Mouse (Mus musculus): ENCODE data around the gene Ttll13.

Gene Ttll13

DNA sequence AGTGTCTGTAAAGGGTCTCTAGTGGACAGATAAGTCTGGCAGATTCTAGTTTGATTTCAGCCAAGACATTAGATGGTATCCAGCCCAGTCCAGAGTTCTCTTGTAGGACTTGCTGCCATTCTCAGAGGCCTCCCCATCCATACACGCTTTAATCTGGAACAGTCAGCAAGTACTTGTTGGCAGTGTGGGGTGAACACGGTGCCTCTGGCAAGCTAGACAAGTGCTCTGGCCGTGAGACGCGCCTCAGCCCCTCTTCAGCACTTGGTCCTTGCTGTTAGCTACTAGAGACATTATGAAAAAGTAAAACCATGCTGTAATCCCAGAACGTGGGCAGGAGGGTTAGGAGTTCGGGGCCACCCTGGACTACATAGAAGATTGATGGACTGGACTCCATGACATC is 32.6 kb upstream of the Ttll13 start:
- no peak for DNase-seq (ENCODE audit: low spot score in 2 of 2)

DNA sequence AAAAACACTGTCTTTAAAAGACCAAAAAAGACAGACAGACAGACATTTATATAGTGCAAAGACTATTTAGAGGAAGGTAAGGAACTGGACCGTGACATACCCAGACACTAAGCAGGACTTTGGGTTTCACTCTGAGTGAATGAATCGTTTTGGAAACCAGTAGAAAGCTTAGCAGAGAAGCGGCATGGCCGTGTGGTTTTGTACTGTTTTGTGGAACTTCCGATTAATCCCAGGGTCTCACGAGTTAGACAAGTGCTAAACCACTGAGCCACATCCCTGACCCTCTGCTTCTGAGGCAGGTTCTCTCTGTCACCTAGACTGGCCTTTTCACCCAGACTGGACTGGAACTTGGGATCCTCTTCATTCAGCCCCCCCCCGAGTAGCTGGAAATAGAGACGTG is 31.7 kb upstream of the Ttll13 start:
- no peak for DNase-seq (ENCODE audit: low spot score in 2 of 2)

DNA sequence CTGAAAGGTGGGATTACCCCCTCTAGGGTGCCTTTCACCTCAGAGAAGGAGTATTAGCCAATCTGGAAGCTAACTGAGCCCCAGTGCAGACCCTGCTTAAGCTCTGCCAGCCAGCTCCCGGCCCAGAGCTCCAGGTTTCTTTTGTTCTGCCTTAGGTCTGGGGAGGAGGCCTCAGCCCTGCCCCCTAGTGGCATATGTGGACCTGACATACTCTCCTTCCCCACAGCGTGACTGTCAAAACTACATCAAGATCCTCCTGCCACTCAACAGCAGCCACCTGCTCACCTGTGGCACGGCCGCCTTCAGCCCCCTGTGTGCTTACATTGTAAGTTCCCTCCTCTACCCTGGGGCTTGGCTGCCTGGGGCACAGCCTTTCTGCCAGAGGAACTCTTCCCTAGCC is 30.8 kb upstream of the Ttll13 start:
- peak; percentile 65 to 74 for DNase-seq (ENCODE audit: low spot score in 2 of 2)

DNA sequence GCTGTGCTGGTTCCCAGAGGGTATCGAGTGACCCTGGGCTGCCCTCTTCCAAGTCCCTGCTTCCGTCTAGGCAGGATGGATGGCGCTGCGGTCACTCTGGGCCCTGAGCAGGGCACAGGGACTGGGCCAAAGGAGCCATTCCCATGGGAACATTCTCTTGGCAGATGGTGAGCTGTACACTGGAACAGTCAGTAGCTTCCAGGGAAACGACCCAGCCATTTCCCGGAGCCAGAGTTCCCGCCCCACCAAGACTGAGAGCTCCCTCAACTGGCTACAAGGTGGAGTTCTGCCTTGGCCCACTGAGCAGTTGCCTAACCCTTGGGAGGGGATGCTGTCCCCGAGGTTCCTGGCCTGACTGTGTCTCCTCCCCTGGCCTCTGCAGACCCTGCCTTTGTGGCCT is 29.6 kb upstream of the Ttll13 start:
- peak in 1 of 2 experiments; percentile 69 for DNase-seq (ENCODE audit: low spot score in 2 of 2)

DNA sequence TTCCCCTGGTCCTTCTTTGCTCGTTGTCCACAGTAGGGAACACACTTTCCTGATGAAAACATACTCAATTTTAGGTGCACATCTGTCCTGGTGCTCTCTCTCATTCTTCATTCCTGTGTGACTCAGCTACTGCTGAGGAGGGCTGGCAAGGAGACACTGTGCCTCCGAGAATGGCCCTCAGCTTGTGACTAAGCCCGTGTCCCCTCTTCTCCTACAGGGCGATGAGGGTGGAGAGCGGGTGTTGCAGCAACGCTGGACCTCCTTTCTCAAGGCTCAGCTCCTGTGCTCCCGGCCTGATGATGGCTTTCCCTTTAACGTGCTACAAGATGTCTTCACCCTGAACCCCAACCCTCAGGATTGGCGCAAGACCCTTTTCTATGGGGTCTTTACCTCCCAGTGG is 27.5 kb upstream of the Ttll13 start:
- no peak for DNase-seq (ENCODE audit: low spot score in 2 of 2)

DNA sequence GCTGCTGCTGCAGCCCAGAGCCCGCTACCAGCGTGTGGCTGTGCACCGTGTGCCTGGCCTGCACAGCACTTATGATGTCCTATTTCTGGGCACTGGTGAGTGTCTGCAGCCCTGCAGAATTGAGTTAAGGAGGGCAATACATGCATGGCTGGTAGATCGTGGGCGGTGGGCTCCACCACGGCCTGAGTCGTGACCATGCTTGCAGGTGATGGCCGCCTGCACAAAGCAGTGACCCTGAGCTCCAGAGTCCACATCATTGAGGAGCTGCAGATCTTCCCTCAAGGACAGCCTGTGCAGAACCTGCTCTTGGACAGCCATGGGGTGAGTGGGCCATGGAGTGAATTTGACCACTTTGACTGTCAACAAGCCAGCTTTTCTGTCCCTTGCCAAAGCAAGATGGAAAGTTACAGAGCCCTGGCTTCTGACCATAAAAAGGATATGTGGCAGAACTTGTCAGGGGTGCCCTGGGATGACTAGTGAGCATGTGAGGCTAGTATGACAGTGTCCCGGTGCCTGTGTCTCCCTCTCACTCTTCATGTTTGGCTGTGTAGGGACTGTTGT is 25.9 kb upstream of the Ttll13 start:
- no peak for DNase-seq (ENCODE audit: low spot score in 2 of 2)

DNA sequence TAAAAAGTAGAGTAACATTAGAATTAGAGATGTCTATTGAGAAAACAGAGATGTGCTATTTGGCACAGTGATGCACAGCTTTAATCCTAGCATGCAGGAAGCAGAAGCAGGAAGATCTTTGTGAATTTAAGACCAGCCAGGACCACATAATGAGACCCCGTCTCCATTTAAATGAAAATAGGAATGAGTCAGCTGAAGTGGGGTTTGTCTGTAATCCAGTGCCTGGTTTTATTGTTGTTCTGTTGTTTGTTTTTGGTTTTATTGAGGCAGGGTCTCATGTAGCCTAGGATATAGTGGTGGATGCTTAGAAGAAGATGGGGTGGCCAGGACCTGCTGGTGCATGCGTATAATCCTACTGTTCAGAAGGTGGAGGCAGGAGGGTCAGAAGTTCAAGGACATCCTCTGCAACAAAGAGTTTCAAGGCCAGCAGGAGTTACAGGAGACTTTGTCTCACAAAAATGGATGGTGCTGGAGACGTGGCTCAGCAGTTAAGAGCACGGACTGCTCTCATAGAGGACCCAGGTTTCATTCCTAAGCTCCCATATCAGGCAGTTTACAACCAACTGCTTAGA is 24.9 kb upstream of the Ttll13 start:
- DNase-seq (ENCODE audit: low spot score in 2 of 2): no peak

DNA sequence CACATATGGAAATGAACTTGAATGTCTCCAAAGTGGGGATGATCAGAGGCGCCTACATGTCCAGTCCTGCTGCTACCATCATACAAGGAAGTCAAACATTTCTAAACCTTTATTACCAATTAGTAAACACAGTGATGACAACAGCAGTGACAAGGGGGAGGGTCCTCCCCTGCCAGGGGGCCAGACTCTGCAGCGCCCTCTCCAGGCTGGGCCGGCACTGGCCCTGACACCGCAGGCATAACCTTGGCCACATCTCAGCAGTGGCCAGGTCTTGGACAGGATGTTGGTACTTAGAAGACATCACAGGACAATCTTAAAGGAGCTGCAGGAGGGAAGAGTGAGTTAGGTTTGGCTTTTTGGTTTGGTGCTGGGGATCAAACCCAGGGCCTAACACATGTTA is 19.1 kb upstream of the Ttll13 start:
- DNase-seq (ENCODE audit: low spot score in 2 of 2): no peak

DNA sequence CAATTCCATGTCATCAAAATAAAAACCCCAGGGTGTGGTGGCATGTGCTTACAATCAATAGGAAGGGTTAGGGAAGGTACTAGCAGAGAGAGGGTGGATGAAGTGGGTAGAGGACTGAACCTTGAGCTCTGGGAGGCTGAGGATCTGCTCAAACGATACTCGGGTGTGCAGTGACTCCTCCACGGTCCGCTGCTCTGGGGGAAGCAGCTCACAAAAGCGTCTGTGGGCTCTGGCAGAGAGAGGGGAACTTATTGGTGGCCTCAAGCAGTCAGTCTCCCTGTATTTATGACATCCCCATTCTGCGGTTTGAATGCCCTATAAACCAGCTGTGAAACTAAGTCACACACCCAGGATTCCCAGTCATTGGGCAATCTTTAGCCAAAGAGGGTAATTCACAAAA is 16.0 kb upstream of the Ttll13 start:
- DNase-seq (ENCODE audit: low spot score in 2 of 2): no peak

DNA sequence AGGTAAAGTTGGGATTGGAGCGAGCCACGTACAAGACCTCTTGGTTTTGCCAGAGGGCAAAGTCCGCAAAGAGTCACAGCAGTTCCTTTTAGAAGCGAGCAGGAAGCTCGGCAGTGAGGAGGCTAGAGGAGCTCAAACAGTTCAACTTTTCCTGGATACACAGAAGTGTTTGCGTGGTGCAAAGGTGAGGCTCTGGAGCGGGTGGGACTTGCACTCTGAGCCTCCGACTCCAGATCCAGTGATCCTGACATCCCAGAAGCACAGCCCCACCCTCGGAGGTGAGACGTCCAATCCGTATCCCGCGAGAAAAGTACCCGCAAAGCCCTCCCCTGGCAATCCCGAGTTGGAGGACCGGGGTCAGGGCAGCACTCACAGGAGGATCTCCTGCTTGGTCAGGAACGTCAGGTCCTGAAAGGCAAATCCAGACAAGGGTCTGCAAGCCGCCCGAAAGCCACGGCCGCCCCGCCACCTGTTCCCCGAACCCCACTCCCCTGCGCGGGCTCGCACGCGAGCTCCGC is 14.1 kb upstream of the Ttll13 start:
- no peak for DNase-seq (ENCODE audit: low spot score in 2 of 2)

DNA sequence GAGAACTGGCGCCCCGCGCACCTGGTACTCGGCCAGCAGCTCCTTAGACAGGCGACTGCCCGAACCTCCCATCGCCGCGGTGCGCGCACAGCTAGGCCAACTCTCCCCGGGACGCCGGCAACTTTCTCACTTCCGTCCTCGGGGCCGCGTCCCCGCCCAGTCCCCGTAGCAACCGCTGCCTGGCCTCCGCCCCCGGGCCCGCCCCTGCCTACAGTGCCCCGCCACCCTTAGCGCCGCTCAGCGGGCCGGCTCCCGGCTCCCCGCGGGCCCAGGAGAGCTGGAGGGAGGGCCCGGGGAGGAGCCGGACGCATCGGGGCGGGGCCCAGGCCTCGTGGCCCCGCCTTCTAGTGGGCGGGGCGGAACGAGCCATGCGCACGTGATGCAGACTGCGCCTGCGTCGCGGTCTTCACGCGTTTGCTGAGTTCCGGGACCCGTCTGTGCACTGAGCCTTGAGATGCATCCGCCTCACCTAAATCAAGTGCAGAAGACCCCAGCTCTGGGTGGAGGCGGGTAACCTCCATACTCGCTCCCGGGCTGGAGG is 13.6 kb upstream of the Ttll13 start, which contains the start of the genes Cib1 and Gdpgp1:
Gene Cib1 (minus strand): TSS at position 325 of the 541 bp plus-strand sequence.
Gene Gdpgp1 (plus strand): TSS at position 377 of the 541 bp plus-strand sequence.
- peak; percentile 96 to 97 for DNase-seq (ENCODE audit: low spot score in 2 of 2)

DNA sequence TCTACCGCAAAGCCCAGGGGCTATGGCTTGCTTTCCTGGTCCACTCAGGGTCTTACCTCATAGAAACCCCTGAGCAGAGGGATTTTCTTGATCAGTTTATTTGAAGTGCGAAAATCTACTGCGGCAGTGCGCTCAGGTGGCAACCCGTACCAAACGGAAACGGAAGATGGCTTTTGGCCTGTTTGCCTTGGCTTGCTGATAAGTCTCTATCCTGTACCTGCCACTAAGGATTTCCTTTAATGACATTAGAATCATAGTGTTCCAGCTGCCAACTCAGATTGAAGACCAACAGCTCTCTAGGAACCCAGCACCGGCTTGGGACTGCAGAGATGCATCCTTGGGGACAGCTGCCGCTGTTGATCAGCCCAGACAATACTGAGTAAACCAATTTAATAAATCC is 12.4 kb upstream of the Ttll13 start:
- DNase-seq (ENCODE audit: low spot score in 2 of 2): no peak

DNA sequence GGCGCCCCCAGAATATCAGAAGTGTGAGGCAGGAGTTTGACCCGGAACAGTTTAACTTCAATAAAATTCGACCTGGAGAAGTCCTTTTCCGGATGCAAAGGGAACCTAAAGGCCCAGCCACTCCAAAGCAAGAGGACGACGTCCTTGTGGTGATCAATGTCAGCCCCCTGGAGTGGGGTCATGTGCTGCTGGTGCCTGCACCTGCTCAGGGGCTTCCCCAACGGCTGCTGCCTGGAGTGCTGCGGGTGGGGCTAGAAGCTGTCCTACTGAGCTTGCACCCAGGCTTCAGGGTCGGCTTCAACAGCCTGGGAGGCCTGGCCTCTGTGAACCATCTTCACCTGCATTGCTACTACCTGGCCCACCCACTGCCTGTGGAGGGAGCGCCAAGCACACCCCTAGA is 7.6 kb upstream of the Ttll13 start:
- no peak for DNase-seq (ENCODE audit: low spot score in 2 of 2)

DNA sequence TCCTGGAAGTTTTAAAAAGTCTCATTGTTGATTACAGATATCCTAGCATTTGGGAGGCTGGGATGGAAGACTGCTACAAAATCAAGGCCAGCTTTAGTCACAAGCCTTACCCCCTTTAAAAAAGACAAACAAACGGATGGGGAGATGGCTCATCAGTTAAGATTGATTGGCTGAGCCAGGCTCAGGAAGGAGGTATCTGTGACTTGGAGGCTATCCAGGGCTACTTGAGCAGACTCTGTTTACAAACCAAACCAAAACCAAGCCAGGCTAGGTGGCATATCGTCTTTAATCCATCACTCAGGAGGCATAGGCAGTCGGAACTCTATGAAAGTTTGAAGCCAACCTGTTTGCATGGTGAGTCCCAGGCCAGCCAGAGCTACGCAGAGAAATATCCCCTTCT is 4.5 kb upstream of the Ttll13 start:
- DNase-seq (ENCODE audit: low spot score in 2 of 2): no peak

DNA sequence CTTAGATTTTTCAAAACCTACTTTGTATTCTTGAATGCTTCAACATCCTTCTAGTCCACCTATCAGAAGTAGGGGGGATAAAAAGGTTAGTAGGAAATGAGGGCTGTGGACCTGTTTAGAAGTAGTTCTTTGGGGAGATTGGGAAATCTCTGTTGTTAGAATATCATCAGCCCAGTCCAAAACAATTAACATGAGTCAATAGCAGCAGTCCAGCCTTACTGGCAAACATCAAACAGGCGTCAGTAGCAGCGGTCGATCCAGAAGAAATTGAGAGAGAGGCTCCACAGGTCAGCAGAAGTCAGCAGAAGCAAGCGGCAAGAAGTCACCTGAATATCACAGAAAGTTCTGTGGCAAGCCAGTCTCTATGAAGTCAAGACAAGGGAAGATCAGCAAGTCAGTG is 1.3 kb upstream of the Ttll13 start:
- no peak for DNase-seq (ENCODE audit: low spot score in 2 of 2)

DNA sequence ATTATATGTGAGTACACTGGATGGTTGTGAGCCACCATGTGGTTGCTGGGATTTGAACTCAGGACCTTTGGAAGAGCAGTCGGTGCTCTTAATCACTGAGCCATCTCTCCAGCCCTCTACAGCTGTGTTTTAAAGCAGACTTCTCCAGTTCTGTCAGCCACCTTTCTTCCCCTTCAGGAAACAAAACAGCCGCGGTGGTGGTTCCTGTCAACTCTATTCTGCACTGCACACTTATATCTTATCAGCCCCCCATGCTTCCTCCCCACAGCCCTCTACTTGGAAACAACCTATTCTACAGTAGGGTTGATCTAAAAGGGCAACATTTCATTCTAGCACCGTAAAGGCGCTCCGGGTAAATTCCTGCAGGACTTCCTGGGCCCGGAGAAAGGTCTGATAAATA is 683 bp downstream of the Ttll13 start:
- DNase-seq (ENCODE audit: low spot score in 2 of 2): no peak

DNA sequence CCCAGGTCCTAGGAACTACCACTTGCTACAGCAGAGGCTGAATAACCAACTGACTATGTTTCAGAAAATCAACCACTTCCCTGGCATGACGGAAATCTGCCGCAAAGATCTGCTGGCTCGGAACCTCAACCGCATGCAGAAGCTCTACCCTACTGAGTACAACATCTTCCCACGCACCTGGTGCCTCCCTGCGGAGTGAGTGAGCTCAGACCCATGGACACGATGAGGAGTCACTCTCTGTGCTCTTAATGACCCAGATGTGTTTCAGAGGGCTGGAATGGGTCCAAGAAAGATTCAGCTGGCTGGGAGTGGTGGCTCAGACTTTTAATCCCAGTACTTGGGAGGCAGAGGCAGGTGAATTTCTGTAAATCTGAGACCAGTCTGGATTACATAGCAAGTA is 6.3 kb downstream of the Ttll13 start:
- DNase-seq (ENCODE audit: low spot score in 2 of 2): no peak

DNA sequence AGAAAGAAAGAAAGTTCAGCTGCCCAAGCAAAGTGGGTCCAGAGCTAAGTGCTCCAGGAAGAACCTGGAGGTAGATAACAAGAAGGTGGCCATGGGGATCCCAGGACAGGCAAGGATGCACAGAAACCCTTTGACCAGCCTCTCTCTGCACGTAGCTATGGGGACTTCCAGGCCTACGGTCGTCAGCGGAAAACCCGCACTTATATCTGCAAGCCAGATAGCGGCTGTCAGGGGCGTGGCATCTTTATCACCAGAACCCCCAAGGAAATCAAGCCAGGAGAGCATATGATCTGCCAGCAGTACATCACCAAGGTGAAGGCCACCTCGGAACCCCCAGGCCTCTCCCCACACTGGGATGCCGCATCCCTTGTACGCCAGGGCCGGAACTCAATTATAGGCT is 6.7 kb downstream of the Ttll13 start:
- no peak for DNase-seq (ENCODE audit: low spot score in 2 of 2)

DNA sequence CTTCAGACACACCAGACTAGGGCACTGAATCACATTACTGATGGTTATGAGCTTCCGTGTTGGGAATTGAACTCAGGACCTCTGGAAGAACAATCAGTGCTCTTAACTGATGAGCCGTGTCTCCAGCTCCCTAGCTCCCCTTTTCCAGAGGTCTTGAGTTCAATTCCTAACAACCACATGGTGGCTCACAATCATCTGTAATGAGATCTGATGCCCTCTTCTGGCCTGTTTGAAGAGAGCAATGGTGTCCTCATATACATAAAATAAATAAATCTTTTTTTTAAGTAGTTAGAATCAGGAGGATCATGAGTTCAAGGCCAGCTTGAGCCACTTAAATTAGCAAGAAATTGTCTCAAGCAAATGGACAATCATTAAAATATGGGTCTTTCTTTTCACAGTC is 9.8 kb downstream of the Ttll13 start:
- no peak for DNase-seq (ENCODE audit: low spot score in 2 of 2)

DNA sequence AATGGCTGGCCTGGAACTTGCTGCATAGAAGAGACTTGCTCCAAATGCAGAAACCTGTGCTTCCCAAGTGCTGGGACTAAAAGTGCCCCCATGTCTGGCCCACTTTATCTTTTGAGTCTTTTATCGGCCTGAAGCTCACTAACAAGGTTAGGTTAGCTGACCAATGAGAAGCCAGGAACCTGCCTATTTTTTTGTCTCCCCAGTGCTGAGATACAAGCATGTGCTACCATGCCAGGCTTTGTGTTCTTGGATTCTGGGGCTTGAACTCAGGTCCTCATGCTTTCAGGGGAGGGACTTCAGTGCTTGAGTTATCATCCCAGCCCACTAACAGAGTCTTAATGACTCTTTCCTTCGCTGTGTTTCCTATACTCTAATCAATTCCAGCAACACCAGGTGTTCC is 11.5 kb downstream of the Ttll13 start:
- DNase-seq (ENCODE audit: low spot score in 2 of 2): no peak

DNA sequence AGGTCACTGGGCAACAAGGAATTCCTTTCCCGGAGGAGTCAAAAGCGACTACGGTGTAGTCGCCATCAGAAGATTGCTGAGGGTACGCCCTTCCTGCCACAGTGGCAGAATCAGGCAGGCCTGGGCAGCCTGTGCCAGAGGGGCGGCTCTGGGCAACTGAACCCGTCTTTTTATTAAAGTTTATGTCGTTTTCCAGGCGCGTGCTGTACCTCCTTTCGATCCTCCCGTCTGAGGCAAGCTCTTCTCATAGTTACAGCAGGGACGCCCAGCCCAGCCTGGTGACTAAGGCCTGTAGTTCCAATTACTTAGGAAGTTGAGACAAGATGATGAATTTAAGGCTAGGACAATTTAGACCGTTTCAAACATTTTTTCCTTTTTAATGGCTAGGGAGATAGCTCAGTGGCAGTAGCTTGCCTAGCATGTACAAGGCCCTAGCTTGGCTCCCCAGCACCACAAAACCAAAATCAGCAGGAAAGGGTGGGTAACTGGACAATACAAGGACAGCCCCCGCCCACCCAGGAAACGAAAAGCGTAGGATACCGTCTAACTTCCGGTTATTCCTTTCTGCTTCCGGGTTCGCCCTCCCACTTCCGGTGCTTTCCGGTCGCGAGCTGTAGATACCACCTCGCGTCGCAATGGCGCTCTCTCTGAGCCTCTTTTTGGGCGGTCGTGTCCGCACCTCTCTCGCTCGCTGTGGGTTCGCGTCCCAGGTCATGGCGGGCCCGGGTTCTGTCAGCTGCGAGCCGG is 14.6 kb downstream of the Ttll13 start, which contains the start of gene Ngrn:
Gene Ngrn (plus strand): TSS at position 591 of the 747 bp plus-strand sequence.
- DNase-seq (ENCODE audit: low spot score in 2 of 2): peak; percentile 82 to 86

DNA sequence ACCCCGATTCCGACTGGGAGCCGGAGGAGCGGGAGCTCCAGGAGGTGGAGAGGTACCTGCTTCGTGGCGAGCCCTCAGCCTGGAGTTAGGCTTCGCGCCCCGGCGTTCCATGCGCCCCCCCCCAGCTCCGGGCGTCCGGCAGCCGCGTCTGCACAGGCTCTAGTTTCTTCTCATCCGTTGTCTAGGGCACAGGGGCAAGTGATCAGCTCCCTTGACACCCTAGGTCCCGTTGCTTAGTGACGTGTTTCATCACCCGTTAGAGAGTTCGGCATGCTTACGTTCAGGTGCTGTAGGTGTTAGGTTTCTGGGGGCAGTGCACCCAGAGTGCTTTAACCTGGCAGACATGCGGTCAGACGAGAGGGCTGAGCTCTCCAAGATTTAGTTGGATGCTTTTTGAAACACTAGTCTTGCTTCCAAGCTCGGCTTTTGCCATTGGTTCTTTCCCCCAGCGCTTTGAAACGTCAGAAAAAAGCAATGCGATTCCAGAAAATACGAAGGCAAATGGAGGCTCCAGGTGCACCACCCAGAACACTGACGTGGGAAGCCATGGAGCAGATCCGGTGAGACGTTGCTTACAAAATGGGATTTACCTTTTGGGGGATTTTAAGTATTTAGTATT is 15.3 kb downstream of the Ttll13 start:
- DNase-seq (ENCODE audit: low spot score in 2 of 2): no peak

All from urinary bladder, postnatal 36 days (tissue).